Mouse (Mus musculus): ENCODE data around the gene Zmynd11. TPM values are rescaled to one million over a fixed set of nuclear protein-coding genes. Genes with fewer than 3 reads are reported as not detected.

Zmynd11 gene
- polyA plus RNA-seq (2014; fragmentation: Nextera tagmentation; extraction: Ambion mirVana), result 102 and 123 TPM in 2 replicates

- Histone ChIP-seq H3K9ac (ENCODE audit: low read length) (peak within 1 kb of the TSS; percentile 100), H3K9me3 (ENCODE audit: control insufficient read depth, low read length) (no peaks in the 10 kb centered on the region), H3K4me1 (ENCODE audit: control insufficient read depth, insufficient read depth, low read length) (peaks cover 8% of the 10 kb centered on the region; the same call in 1 of the 2 replicates), H3K27me3 (ENCODE audit: control insufficient read depth, insufficient read depth, low read length) (no peaks in the 10 kb centered on the region), H3K27ac (replicated peaks; ENCODE audit: low read depth, low read length) (peak within 1 kb of the TSS; percentile 99), H3K4me2 (ENCODE audit: low read depth, severe bottlenecking) (peak within 1 kb of the TSS; percentile 68), H3K36me3 (ENCODE audit: control insufficient read depth, insufficient read depth, low read length) (no peaks in the 10 kb centered on the region), H3K4me3 (ENCODE audit: low read depth, low read length) (peak within 1 kb of the TSS; percentile 96)
- peak; percentile 74 for ATAC-seq (ENCODE audit: insufficient number of reproducible peaks, low FRiP score, low TSS enrichment, low read depth)
- peak; percentile 76 for DNase-seq (ENCODE audit: low spot score)
- WGBS, result under 1% methylated on average over 57 of the region's 98 CpGs
Observed at GRCm38 (mm10) chr13:9764646-9765536, at the start of gene Zmynd11. TSS of gene Zmynd11 (minus strand) at chr13:9765330.

DNA sequence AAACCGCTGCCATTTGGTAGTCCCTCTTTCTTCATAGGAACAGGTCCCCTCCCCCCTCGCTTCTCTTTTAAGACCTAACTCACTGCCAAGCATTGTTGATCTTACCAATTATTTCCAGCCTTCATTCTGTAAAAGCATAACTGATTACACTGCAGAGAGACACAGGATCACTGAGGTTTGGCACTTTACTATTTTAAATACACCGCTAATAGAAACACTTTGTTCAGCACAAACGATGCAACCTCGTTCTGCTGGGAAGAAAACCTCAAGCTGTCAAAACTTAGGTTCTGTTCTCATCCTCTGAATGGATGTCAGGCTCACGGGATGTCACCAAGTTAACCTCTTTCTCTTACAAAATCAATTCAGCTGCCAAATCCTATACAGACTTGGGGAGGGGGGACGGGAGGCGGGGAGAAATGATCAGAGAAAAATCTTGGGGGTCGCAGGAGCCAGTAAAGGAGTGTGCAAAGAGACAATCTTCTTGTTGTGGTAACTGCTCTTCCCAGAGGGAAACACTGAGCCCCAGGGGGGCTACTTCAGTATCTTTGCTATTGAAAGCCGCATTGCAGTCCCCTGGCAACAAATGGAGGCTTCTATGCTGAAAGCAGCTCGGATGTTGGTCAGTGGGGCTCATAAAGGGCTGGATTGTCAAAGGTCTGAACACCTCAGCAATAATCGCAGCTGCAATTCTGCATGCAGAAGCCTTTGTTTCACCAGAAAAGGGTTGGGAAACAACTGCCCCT, 30.9 kb upstream of the Zmynd11 start:
- Histone ChIP-seq H3K36me3 (ENCODE audit: control insufficient read depth, insufficient read depth, low read length) (no peaks in the 10 kb centered on the region), H3K4me3 (ENCODE audit: low read depth, low read length) (0 out of 2 replicates have a peak overlapping the region, but pooled peaks have one; percentile 9), H3K27me3 (ENCODE audit: control insufficient read depth, insufficient read depth, low read length) (no peaks in the 10 kb centered on the region), H3K4me1 (ENCODE audit: control insufficient read depth, insufficient read depth, low read length) (no peaks in the 10 kb centered on the region), H3K9me3 (ENCODE audit: control insufficient read depth, low read length) (no peaks in the 10 kb centered on the region), H3K9ac (ENCODE audit: low read length) (peak overlapping the region; percentile 22; the same call in 1 of the 2 replicates), H3K4me2 (ENCODE audit: low read depth, severe bottlenecking) (peak overlapping the region; percentile 46), H3K27ac (replicated peaks; ENCODE audit: low read depth, low read length) (no peak overlapping the region)
- 10% methylated on average over 12 of the region's 12 CpGs for WGBS
- DNase-seq (ENCODE audit: low spot score), result peak; percentile 42
- ATAC-seq (ENCODE audit: insufficient number of reproducible peaks, low FRiP score, low TSS enrichment, low read depth), result no peak

DNA sequence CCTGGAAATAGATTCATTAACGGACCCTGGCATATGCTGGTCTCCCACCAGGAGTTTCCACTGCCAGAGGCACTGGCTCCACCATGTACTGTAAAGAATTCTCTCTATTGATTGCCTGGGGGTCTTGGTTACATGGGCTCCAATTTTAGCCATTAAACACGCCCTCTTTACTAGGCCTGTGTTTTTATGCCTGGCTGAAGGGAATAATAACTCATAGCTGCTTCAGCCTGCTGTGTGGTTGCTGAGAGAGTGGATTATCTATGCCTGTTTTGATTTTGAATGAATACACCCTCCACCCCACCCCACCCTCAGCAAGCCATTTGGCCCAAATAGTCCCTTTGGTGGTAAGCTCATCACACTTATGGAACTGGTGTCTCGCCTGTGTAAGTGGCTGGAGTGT, 20.9 kb upstream of the Zmynd11 start:
- WGBS, result 77% methylated on average over 3 of the region's 3 CpGs
- no peak for DNase-seq (ENCODE audit: low spot score)
- Histone ChIP-seq H3K9me3 (ENCODE audit: control insufficient read depth, low read length) (no peaks in the 10 kb centered on the region), H3K4me1 (ENCODE audit: control insufficient read depth, insufficient read depth, low read length) (no peaks in the 10 kb centered on the region), H3K4me2 (ENCODE audit: low read depth, severe bottlenecking) (no peak overlapping the region), H3K27ac (replicated peaks; ENCODE audit: low read depth, low read length) (no peak overlapping the region), H3K27me3 (ENCODE audit: control insufficient read depth, insufficient read depth, low read length) (no peaks in the 10 kb centered on the region), H3K9ac (ENCODE audit: low read length) (no peak overlapping the region), H3K36me3 (ENCODE audit: control insufficient read depth, insufficient read depth, low read length) (no peaks in the 10 kb centered on the region), H3K4me3 (ENCODE audit: low read depth, low read length) (no peak overlapping the region)
- ATAC-seq (ENCODE audit: insufficient number of reproducible peaks, low FRiP score, low TSS enrichment, low read depth), result no peak

DNA sequence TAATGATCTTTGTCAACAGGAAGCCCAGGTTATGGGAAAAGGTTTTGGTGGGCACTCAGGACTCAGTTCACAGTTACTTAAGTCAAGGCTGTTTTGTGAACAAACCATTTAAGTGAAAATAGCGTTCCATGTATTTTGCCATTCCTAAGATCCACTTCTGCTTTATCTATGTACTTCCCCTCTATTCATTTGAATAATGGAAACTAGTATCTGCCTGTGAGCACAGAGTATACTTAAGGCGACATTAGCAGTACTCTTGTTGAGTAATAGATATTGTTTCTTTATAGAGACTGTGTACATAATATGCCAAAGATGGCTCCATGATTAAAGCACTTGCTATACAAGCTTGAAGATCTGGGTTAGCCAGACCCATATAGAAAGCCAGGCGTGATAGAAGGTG, 18.6 kb upstream of the Zmynd11 start:
- 84% methylated on average over 3 of the region's 3 CpGs for WGBS
- Histone ChIP-seq H3K4me1 (ENCODE audit: control insufficient read depth, insufficient read depth, low read length) (no peaks in the 10 kb centered on the region), H3K9me3 (ENCODE audit: control insufficient read depth, low read length) (no peaks in the 10 kb centered on the region), H3K9ac (ENCODE audit: low read length) (no peak overlapping the region), H3K36me3 (ENCODE audit: control insufficient read depth, insufficient read depth, low read length) (no peaks in the 10 kb centered on the region), H3K27me3 (ENCODE audit: control insufficient read depth, insufficient read depth, low read length) (no peaks in the 10 kb centered on the region), H3K4me3 (ENCODE audit: low read depth, low read length) (no peak overlapping the region), H3K27ac (replicated peaks; ENCODE audit: low read depth, low read length) (no peak overlapping the region), H3K4me2 (ENCODE audit: low read depth, severe bottlenecking) (no peak overlapping the region)
- no peak for ATAC-seq (ENCODE audit: insufficient number of reproducible peaks, low FRiP score, low TSS enrichment, low read depth)
- no peak for DNase-seq (ENCODE audit: low spot score)

DNA sequence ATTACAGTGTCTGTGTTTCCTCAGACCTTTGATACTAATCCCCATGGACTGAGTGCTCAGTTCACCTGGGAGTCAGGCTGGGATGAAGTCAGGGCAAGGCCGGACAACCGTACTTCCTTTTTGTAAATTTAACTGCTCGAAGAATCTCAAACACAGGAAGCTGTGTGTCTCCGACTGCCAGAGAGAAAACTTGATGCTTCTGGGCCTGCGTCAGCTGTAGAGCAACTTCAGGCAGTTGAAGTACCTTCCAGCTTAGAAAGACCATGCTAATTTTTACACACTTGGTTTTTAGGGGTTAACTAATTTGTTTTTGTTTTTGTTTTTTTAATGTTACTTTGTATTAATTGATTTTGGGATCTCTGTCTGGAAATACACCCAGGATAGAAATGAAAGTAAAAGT, 10.8 kb upstream of the Zmynd11 start:
- Histone ChIP-seq H3K4me3 (ENCODE audit: low read depth, low read length) (no peak overlapping the region), H3K27me3 (ENCODE audit: control insufficient read depth, insufficient read depth, low read length) (no peaks in the 10 kb centered on the region), H3K9me3 (ENCODE audit: control insufficient read depth, low read length) (no peaks in the 10 kb centered on the region), H3K36me3 (ENCODE audit: control insufficient read depth, insufficient read depth, low read length) (no peaks in the 10 kb centered on the region), H3K4me1 (ENCODE audit: control insufficient read depth, insufficient read depth, low read length) (no peaks in the 10 kb centered on the region), H3K4me2 (ENCODE audit: low read depth, severe bottlenecking) (no peak overlapping the region), H3K9ac (ENCODE audit: low read length) (no peak overlapping the region), H3K27ac (replicated peaks; ENCODE audit: low read depth, low read length) (no peak overlapping the region)
- no peak for ATAC-seq (ENCODE audit: insufficient number of reproducible peaks, low FRiP score, low TSS enrichment, low read depth)
- DNase-seq (ENCODE audit: low spot score), result no peak
- WGBS, result 65% methylated on average over 5 of the region's 5 CpGs

- ATAC-seq (ENCODE audit: insufficient number of reproducible peaks, low FRiP score, low TSS enrichment, low read depth) (no peak), DNase-seq (ENCODE audit: low spot score) (no peak)
- Histone ChIP-seq H3K4me1 (ENCODE audit: control insufficient read depth, insufficient read depth, low read length) (no peaks in the 10 kb centered on the region), H3K36me3 (ENCODE audit: control insufficient read depth, insufficient read depth, low read length) (no peaks in the 10 kb centered on the region), H3K9ac (ENCODE audit: low read length) (no peak overlapping the region), H3K27ac (replicated peaks; ENCODE audit: low read depth, low read length) (no peak overlapping the region), H3K9me3 (ENCODE audit: control insufficient read depth, low read length) (no peaks in the 10 kb centered on the region), H3K4me2 (ENCODE audit: low read depth, severe bottlenecking) (no peak overlapping the region), H3K27me3 (ENCODE audit: control insufficient read depth, insufficient read depth, low read length) (no peaks in the 10 kb centered on the region), H3K4me3 (ENCODE audit: low read depth, low read length) (no peak overlapping the region)
Observed at GRCm38 (mm10) chr13:9774077-9774476, 8.9 kb upstream of the Zmynd11 start.

DNA sequence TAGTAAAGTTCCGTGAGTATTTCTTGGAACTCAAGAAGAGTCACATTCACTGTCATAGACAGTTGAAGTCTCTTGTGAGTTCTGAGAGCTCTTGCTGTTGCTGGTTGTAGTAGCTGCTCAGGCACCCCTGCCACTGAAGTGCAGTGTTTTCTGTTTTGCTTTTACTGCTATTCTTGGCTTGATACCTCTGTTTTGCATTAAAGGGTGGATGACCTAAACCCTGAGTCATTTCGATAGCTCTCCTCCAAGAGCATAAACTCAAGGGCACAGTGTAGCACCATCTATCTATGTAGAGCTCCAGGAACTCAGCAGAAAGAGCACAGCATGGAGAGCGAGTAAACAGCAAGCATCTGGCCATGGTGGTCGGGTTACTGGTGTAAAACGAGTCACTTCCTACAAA, 2.1 kb upstream of the Zmynd11 start:
- DNase-seq (ENCODE audit: low spot score) (no peak), ATAC-seq (ENCODE audit: insufficient number of reproducible peaks, low FRiP score, low TSS enrichment, low read depth) (no peak)
- peaks cover 8% of the 10 kb centered on the region; the same call in 1 of the 2 replicates for H3K4me1 ChIP-seq (ENCODE audit: control insufficient read depth, insufficient read depth, low read length)
- no peak overlapping the region for H3K4me2 ChIP-seq (ENCODE audit: low read depth, severe bottlenecking)
- H3K9ac ChIP-seq (ENCODE audit: low read length), result no peak overlapping the region
- WGBS, result 21% methylated on average over 5 of the region's 5 CpGs
- H3K27me3 ChIP-seq (ENCODE audit: control insufficient read depth, insufficient read depth, low read length), result no peaks in the 10 kb centered on the region
- no peak overlapping the region for H3K27ac ChIP-seq (replicated peaks; ENCODE audit: low read depth, low read length)
- no peaks in the 10 kb centered on the region for H3K9me3 ChIP-seq (ENCODE audit: control insufficient read depth, low read length)
- no peaks in the 10 kb centered on the region for H3K36me3 ChIP-seq (ENCODE audit: control insufficient read depth, insufficient read depth, low read length)
- H3K4me3 ChIP-seq (ENCODE audit: low read depth, low read length), result no peak overlapping the region

DNA sequence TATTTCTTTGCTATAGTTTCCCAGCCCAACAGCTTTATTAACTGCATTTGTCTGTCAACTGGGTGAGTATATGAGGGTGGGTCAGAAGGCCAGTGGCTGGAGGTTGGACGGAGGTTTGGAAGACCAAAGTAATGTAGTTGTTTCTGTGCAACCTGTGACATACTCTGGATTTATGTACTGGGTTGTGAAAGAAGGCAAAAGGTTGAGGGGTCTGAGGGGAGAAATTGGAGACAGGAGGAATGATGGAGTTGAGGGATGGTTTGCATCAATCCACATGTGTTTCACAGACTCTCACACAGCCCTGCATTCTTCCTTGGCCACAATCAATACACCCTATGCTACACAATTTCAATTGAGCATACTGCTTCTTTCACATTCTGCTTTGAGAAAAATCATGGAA, 1.4 kb upstream of the Zmynd11 start:
- no peaks in the 10 kb centered on the region for H3K9me3 ChIP-seq (ENCODE audit: control insufficient read depth, low read length)
- H3K27me3 ChIP-seq (ENCODE audit: control insufficient read depth, insufficient read depth, low read length), result no peaks in the 10 kb centered on the region
- no peaks in the 10 kb centered on the region for H3K36me3 ChIP-seq (ENCODE audit: control insufficient read depth, insufficient read depth, low read length)
- no peak for ATAC-seq (ENCODE audit: insufficient number of reproducible peaks, low FRiP score, low TSS enrichment, low read depth)
- 11% methylated on average over 1 of the region's 1 CpGs for WGBS
- H3K4me1 ChIP-seq (ENCODE audit: control insufficient read depth, insufficient read depth, low read length), result peaks cover 8% of the 10 kb centered on the region; the same call in 1 of the 2 replicates
- peak; percentile 35 for DNase-seq (ENCODE audit: low spot score)
- no peak overlapping the region for H3K4me3 ChIP-seq (ENCODE audit: low read depth, low read length)
- no peak overlapping the region for H3K9ac ChIP-seq (ENCODE audit: low read length)
- no peak overlapping the region; the same call in 1 of the 2 replicates for H3K4me2 ChIP-seq (ENCODE audit: low read depth, severe bottlenecking)
- H3K27ac ChIP-seq (replicated peaks; ENCODE audit: low read depth, low read length), result no peak overlapping the region
